Mouse (Mus musculus) CH12.LX (cell line): ENCODE results near the gene Krt42.

ENCODE experiments used
- CHD1 ChIP-seq: IDR thresholded peaks from 2 replicates; pipeline ENCODE4 v1.6.1; 2012; ENCODE audit warnings: low read depth, low read length, improper control_type of control experiment, inconsistent platforms
- ETS1 ChIP-seq: conservative IDR thresholded peaks from 2 replicates; pipeline ENCODE4 v1.6.1; 2012; ENCODE audit warnings: low read depth, mild to moderate bottlenecking, inconsistent platforms, low read length, improper control_type of control experiment, moderate library complexity
- SMC3 ChIP-seq: IDR thresholded peaks from 2 replicates; pipeline ENCODE4 v1.6.1; 2011; ENCODE audit warnings: low read depth, low read length, improper control_type of control experiment

- TF ChIP-seq ETS1 (no peak), SMC3 (no peak), CHD1 (no peak)
Observed at GRCm38 (mm10) chr11:100259079-100259478, 10.6 kb downstream of the Krt42 start.
